Mouse (Mus musculus): ENCODE results near the gene Gldc.

Gldc gene

GRCm38 (mm10) chr19:30158189-30158588, 17.0 kb downstream of the Gldc start:
- no peak for DNase-seq (ENCODE audit: low read depth, low spot score)

GRCm38 (mm10) chr19:30157031-30157687, 18.1 kb downstream of the Gldc start:
- DNase-seq (ENCODE audit: low read depth, low spot score), result no peak

- DNase-seq (ENCODE audit: low read depth, low spot score), result no peak
These were observed 21.5 kb downstream of the Gldc start for GRCm38 (mm10) chr19:30153729-30154128.

GRCm38 (mm10) chr19:30151290-30151689, 23.9 kb downstream of the Gldc start:
- DNase-seq (ENCODE audit: low read depth, low spot score), result no peak

GRCm38 (mm10) chr19:30149238-30149805, 25.9 kb downstream of the Gldc start:
- no peak for DNase-seq (ENCODE audit: low read depth, low spot score)

GRCm38 (mm10) chr19:30147306-30147705, 27.9 kb downstream of the Gldc start:
- DNase-seq (ENCODE audit: low read depth, low spot score), result no peak

GRCm38 (mm10) chr19:30146761-30147160, 28.5 kb downstream of the Gldc start:
- no peak for DNase-seq (ENCODE audit: low read depth, low spot score)

- DNase-seq (ENCODE audit: low read depth, low spot score), result no peak
These were observed 30.1 kb downstream of the Gldc start for GRCm38 (mm10) chr19:30145106-30145505.

- DNase-seq (ENCODE audit: low read depth, low spot score), result no peak
These were observed 38.9 kb downstream of the Gldc start for GRCm38 (mm10) chr19:30136308-30136707.

GRCm38 (mm10) chr19:30128177-30128576, 47.1 kb downstream of the Gldc start:
- no peak for DNase-seq (ENCODE audit: low read depth, low spot score)

- DNase-seq (ENCODE audit: low read depth, low spot score), result no peak
These were observed 49.6 kb downstream of the Gldc start for GRCm38 (mm10) chr19:30125670-30126059.

GRCm38 (mm10) chr19:30124999-30125669, 50.1 kb downstream of the Gldc start:
- no peak for DNase-seq (ENCODE audit: low read depth, low spot score)

GRCm38 (mm10) chr19:30118344-30119312, 56.6 kb downstream of the Gldc start:
- DNase-seq (ENCODE audit: low read depth, low spot score), result no peak

GRCm38 (mm10) chr19:30117775-30118174, 57.5 kb downstream of the Gldc start:
- DNase-seq (ENCODE audit: low read depth, low spot score), result no peak

GRCm38 (mm10) chr19:30117241-30117640, 58.0 kb downstream of the Gldc start:
- no peak for DNase-seq (ENCODE audit: low read depth, low spot score)

GRCm38 (mm10) chr19:30115606-30116005, 59.6 kb downstream of the Gldc start:
- DNase-seq (ENCODE audit: low read depth, low spot score), result no peak

GRCm38 (mm10) chr19:30114919-30115441, 60.2 kb downstream of the Gldc start:
- DNase-seq (ENCODE audit: low read depth, low spot score), result no peak

- no peak for DNase-seq (ENCODE audit: low read depth, low spot score)
These were observed 62.1 kb downstream of the Gldc start for GRCm38 (mm10) chr19:30112961-30113688.

- DNase-seq (ENCODE audit: low read depth, low spot score), result no peak
These were observed 63.8 kb downstream of the Gldc start for GRCm38 (mm10) chr19:30111421-30111820.

GRCm38 (mm10) chr19:30109122-30109521, 66.1 kb downstream of the Gldc start:
- no peak for DNase-seq (ENCODE audit: low read depth, low spot score)

- no peak for DNase-seq (ENCODE audit: low read depth, low spot score)
These were observed 66.6 kb downstream of the Gldc start for GRCm38 (mm10) chr19:30108616-30109015.

Measured in embryo, embryonic 11.5 days (tissue).